Mouse (Mus musculus): ENCODE data around the gene Inpp5a.

- no peak for TF ChIP-seq CTCF (IDR thresholded peaks at IDR 0.05; ENCODE audit: borderline replicate concordance, extremely low read depth, insufficient read depth, insufficient read length)
- TF ChIP-seq POLR2A (IDR thresholded peaks at IDR 0.05; ENCODE audit: borderline replicate concordance, extremely low read depth, insufficient read depth, insufficient read length, poor library complexity, severe bottlenecking), result no peak
Measured at GRCm38 (mm10) chr7:139625156-139625555, 236.2 kb downstream of the Inpp5a start.

All from brain, embryonic 14.5 days (tissue).